Mouse (Mus musculus) right cerebral cortex, postnatal 4 days (tissue): ENCODE results near the gene Frmpd1.

Source experiments
- DNase-seq: peaks from one replicate; pipeline ENCODE4 v3.0.0-alpha.2; 2022

Gene Frmpd1

GRCm38 (mm10) chr4:45184521-45185330, at the start of gene Frmpd1:
Gene Frmpd1, plus strand, starts transcription at chr4:45184875.
- peak; percentile 55 for DNase-seq

GRCm38 (mm10) chr4:45137636-45138035, 47.0 kb upstream of the Frmpd1 start:
- no peak for DNase-seq

DNA sequence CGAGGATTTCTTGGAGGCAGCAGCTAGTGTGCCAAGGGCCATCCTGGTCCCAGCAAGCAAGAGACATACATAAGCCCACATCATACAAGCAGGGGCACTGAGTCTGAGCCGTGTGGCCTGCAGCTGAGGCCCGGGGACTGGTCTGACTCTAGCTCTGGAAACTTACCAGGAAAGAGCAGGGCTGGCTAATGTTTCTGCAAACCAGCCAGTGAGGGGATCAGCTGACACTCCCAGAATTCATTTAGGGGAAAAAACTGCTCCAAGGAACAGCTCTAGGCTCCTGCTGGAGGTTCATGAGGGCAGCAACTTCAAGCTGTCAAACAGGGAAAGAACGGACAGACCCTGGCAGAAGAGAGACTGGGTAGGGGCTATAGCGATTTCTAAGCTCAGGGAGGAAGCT, 42.8 kb upstream of the Frmpd1 start:
- DNase-seq, result no peak

- no peak for DNase-seq
Measured at GRCm38 (mm10) chr4:45142411-45142810, 42.3 kb upstream of the Frmpd1 start.

GRCm38 (mm10) chr4:45143005-45143404, 41.7 kb upstream of the Frmpd1 start:
- DNase-seq, result no peak

DNA sequence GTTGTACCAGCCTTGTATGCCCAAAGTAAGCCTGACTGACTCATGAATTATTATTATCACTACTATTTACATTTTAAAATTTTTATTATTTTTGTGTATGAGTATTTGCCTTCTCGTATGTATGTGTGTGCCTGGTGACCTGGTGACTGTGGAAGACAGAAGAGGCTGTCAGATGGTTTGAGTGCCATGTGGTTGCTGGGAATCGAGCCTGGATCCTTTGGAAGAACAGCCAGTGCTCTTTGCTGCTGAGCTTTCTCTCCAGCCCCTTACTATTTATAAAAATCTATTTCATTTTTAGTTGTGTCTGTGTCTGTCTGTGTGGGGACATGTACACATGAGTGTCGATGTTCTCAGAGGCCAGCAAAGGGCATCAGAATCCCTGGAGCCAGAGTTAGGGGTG, 28.2 kb upstream of the Frmpd1 start:
- DNase-seq, result no peak

DNA sequence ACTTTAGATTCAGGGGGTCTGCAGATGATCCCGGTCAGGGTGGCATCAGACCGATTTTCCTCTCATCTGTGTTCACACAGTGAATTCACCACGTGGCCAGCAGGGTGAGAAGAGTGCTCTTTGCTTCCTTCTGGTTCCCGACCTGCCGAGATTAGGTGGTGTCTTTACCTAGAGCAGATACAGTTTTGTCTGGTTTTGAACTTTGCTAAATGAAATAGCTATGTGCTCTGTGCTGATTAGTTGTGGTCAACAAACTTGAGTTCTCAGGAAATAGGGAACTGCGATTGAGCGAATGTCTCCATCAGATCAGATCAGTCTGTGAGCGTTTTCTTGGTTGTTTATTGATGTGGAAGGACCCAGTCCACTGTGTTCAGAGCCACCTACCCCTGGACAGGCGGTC, 26.1 kb upstream of the Frmpd1 start:
- no peak for DNase-seq

DNA sequence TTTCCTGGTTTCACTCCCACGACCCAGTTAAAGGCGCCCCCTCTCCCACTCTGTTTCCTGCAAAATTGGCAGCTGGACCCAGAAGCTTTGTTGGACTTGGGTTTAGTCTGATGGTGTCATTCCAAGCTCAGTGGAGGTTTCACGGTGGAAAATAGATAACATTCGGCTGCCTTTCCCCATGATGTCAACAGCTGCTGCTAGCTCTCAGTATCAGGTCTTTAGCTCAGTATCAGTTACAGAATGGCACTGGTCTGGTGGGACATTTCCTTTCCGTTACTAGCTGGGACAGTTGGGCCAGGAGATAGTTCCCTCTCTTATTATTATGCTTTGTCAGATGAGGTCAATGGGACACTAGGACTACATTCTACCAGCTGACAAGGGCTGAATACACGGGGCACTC, 23.9 kb upstream of the Frmpd1 start:
- no peak for DNase-seq

GRCm38 (mm10) chr4:45163711-45164110, 21.0 kb upstream of the Frmpd1 start:
- DNase-seq, result no peak

- DNase-seq, result no peak
Measured at GRCm38 (mm10) chr4:45165477-45165876, 19.2 kb upstream of the Frmpd1 start.

DNA sequence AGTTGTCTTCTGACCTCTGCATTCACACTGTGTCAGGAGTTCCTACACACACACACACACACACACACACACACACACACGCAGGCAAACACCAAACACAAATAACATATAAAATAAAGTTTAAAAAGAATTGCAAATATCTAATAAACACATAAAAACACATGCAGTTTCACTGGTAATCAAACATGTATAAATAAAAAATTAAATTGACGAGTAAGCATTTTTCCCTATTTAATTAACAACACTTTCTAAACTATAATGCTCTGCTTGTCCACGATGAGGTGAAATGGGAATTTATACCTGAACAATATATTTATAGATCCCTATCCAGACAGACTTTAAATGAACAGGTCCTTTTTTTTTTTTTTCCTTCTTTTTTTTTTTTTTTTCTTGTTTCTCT, 18.7 kb upstream of the Frmpd1 start:
- no peak for DNase-seq

GRCm38 (mm10) chr4:45171340-45171739, 13.3 kb upstream of the Frmpd1 start:
- DNase-seq, result no peak

DNA sequence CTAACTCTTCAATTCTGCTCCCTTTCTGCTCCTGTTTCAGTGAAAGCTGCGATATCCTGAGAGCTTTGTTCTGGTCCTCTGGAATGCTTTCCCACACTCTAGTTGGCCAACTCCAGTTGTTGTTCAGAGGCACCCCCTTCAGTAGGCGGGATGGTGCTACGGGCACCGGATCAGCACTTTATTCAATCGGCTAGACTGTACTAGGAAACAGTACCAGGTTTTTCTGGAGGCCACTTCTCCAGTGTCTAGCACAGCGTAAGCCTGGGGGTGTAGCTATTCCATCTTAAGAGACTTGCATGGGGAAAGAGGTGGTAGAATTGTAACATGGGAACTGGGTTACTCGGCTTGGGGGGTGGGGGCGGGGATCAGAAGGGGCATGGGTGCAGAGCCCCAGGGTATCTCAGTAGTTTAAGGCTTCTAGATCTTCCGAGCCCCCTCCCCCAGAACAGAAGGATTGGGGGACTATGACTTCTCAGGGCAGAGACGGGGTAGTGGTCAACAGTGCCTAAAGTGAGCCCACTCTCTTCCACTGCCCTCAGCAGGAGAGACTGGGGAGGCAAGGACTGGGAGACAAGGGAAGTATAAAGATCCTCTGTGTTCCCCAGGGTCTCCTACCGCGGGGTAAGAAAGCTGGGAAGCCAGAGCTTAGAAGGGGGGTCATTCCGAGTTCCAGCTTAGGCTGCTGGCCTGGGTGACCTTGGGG, 706 bp upstream of the Frmpd1 start:
- DNase-seq, result peak; percentile 7

- DNase-seq, result no peak
Measured at GRCm38 (mm10) chr4:45185331-45185669, 625 bp downstream of the Frmpd1 start.

DNA sequence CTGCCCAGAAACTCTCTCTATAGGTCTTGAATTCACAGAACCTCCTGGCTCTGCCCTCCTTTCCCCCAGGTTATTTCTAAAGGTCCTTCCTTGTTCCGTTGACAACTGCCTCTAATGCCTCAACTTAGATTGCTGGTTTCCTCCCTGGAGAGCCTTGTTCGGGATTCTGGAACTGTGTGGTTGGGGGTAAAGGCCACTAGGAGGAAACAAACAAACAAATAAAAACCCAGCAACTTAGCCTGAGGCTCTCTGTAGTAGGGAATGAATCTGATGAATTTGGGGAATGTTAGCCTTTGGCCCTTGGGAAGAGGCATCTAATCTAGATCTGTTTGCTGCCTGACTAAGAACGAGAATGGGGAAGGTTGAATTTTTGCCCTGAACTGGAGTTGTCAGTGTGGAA, 13.6 kb downstream of the Frmpd1 start:
- DNase-seq, result no peak

DNA sequence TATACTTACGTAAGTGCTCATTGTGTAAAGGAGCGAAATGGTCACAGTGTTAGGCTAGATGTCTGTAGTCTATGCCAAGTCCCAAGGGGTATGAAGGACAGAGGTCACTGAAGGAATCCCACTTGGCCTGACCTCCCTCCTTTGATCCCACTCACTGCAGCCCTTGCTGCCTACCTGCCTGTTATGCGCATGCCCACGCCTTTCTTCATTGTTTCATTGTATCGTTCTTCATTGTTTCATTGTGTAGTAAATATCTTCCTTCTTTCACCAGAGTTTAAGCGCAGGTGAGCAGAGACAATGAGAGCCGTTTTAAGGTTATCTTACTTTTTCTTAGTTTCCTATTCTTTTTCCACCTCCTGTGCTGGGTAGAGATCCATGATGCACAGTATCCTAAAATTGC, 18.6 kb downstream of the Frmpd1 start:
- DNase-seq, result no peak

DNA sequence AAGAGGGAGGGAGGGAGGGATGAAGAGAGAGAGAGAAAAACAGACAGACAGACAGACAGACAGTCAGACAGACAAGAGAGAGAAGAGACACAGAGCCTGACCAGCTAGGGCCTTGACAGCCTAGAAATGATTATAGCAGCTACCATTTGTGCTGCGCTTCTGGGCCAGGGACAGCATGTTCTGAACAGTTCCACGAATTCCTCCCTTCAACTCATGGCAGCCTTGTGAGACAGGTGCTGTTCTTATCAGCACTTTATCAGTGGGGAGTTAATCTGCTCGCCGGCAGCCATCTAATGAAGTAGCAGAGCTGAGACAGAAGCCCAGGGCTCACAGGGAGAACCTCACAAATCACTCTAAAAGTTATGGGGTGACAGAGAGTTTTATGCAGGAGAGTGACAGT, 22.8 kb downstream of the Frmpd1 start:
- no peak for DNase-seq

DNA sequence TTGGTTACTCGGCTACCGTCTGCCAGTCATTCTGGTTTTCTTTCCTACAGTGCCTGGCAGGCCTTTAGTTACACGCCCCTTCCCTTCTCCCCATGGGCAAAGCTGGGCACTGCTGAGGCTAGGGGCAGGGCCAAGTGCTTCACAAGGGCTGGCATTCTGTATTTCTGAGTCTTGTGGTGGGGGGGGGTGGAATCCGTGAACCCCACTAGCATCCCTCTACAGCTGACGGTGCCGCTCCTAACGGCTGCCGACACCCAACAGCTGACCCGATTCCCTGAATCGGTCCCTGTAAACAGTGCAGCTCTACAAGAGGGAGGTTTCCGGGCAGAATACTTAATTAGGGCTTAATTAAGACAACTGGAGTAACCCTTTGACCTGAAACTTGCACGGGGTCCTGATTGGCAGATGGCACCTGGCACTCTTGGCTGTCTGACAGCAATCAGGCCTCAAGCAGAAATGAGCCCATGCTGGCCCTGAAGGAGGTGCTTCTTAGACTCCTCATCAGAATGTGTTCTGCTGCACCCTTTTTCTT, 24.2 kb downstream of the Frmpd1 start:
- DNase-seq, result peak; percentile 22

GRCm38 (mm10) chr4:45212342-45213063, 27.8 kb downstream of the Frmpd1 start:
- no peak for DNase-seq

DNA sequence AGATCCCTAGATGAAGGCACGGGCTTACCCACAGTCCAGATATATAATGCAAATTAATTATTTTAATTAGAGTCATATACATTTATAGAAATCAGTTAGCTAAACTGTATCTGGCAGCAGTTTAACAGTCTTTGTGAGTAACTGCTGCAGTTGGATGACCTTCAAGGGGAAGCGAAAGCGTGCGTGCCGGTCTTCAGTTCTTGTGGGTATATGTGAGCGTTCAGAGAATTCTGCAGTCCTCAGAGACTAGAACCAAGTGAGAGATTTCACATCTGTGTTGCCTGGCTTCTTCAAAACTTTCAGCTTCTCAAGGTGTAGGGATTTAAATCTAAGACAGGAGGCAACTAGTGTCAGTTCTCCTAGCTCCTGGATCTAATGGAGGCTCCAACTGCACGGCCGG, 35.3 kb downstream of the Frmpd1 start:
- no peak for DNase-seq

DNA sequence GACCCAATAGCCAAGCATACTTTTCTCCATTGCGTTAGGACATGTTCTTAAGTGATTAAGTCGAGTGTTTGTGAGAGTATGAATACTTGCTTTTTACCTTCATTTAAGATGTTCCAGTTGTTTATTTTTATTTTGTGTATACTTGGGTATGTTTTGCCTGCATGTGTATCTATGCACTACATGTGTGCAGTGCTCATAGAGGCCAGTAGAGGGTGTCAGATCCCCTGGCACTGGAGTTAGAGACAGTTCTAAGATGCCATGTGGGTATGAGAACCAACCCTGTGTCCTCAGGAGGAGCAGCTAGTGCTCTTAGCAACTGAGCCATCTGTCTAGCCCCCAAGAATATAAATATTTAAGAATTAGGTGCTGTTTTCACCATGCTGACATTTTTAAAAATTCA, 37.7 kb downstream of the Frmpd1 start:
- DNase-seq, result no peak

GRCm38 (mm10) chr4:45230263-45230662, 45.6 kb downstream of the Frmpd1 start:
- DNase-seq, result no peak

- DNase-seq, result no peak
Measured at GRCm38 (mm10) chr4:45238260-45238659, 53.6 kb downstream of the Frmpd1 start.

DNA sequence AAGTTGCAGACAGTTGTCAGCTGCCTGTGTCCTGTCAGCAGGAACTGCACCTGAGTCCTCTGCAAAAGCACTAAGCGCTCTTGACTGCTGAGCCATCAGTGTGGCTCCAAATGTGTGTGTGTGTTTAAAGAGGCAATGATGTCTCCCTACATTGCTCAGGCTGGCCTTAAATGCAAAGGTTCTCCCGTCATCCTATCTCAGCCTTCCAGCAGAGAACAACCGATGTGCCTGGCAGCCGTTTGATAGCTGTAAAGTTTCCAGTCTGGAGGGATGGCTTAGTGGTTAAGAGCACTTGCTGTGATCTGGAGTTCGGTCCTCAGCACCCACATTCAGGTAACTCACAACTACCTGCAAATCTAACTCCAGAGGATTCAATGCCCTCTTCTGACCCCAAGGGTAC, 56.7 kb downstream of the Frmpd1 start:
- DNase-seq, result no peak
